Mouse (Mus musculus) hindbrain, embryonic 11.5 days (tissue): ENCODE measurements at regions not wholly inside any gene's neighbourhood (a gene's known extent, or its start where the extent isn't known, plus 50 kb on each side); places are given as distances from the start of the nearest gene placed in this dataset.
"Not testable (repeated sequence)": the region's sequence is repeated elsewhere in the genome, so short reads cannot be mapped to it uniquely, and the experiment has no call there.

Source experiments
- ATAC-seq: fragments of 200-750 bp; cut with Nextera tagmentation; 2 replicates; pipeline ENCODE4 v1.8.0; 2017; ENCODE audit warnings: mild to moderate bottlenecking, moderate TSS enrichment, moderate library complexity; ENCODE audit not compliant: low FRiP score
- DNase-seq: peaks from one replicate; pipeline ENCODE4 v3.0.0-alpha.2; 2015; ENCODE audit warnings: low spot score
- H3K27ac ChIP-seq: fragments of 300-500 bp; sonication (generic); 2 replicates; pipeline ENCODE4 v1.5.1; 2014; ENCODE audit warnings: mild to moderate bottlenecking, low read depth, low read length
- H3K27me3 ChIP-seq: fragments of 300-500 bp; sonication (generic); 2 replicates; pipeline ENCODE4 v1.6.1; 2014; ENCODE audit warnings: mild to moderate bottlenecking, low read length, moderate library complexity, mixed read lengths; ENCODE audit not compliant: control insufficient read depth, insufficient read depth
- H3K36me3 ChIP-seq: fragments of 300-500 bp; sonication (generic); 2 replicates; pipeline ENCODE4 v1.6.1; 2014; ENCODE audit warnings: mild to moderate bottlenecking, low read length, moderate library complexity, mixed read lengths; ENCODE audit not compliant: control insufficient read depth, insufficient read depth
- H3K4me1 ChIP-seq: fragments of 300-500 bp; sonication (generic); replicated peaks from 2 replicates; pipeline ENCODE4 v1.6.1; 2014; ENCODE audit warnings: low read length, mixed read lengths; ENCODE audit not compliant: control insufficient read depth, insufficient read depth
- H3K4me2 ChIP-seq: fragments of 300-500 bp; sonication (generic); replicated peaks from 2 replicates; pipeline ENCODE4 v1.6.1; 2014; ENCODE audit warnings: mild to moderate bottlenecking, low read depth, low read length
- H3K4me3 ChIP-seq: fragments of 300-500 bp; sonication (generic); 2 replicates; pipeline ENCODE4 v1.5.1; 2014; ENCODE audit warnings: low read depth, low read length
- H3K9ac ChIP-seq: fragments of 300-500 bp; sonication (generic); 2 replicates; pipeline ENCODE4 v1.6.1; 2014; ENCODE audit warnings: low read depth, low read length
- H3K9me3 ChIP-seq: fragments of 300-500 bp; sonication (generic); 2 replicates; pipeline ENCODE4 v1.6.1; 2016; ENCODE audit warnings: low read length; ENCODE audit not compliant: control insufficient read depth
- WGBS: fragments of 180-500 bp; shearing (Covaris S2); extraction: QIAGEN DNeasy Blood & Tissue Kit; methylation state at CpG from one replicate; pipeline ENCODE4 v1.1.7; 2014; 5-methylcytosine and 5-hydroxymethylcytosine counted together

- no peaks in the 10 kb centered on the region for H3K36me3 ChIP-seq
- H3K27me3 ChIP-seq = no peaks in the 10 kb centered on the region
- ATAC-seq (no peak), DNase-seq (no peak)
- WGBS = 46% methylated on average over 2 of the region's 2 CpGs
- no peak overlapping the region for H3K4me2 ChIP-seq
- no peak overlapping the region for H3K4me3 ChIP-seq
- no peaks in the 10 kb centered on the region for H3K4me1 ChIP-seq
- H3K27ac ChIP-seq = no peak overlapping the region
- no peak overlapping the region for H3K9ac ChIP-seq
- no peaks in the 10 kb centered on the region for H3K9me3 ChIP-seq
These were observed 273.8 kb upstream of the Pfkp start for GRCm38 (mm10) chr13:6922357-6922721.

- Histone ChIP-seq H3K9ac (no peak overlapping the region), H3K4me3 (no peak overlapping the region), H3K36me3 (no peaks in the 10 kb centered on the region), H3K27ac (no peak overlapping the region), H3K4me1 (no peaks in the 10 kb centered on the region), H3K9me3 (no peaks in the 10 kb centered on the region), H3K27me3 (no peaks in the 10 kb centered on the region), H3K4me2 (no peak overlapping the region)
- WGBS = 60% methylated on average over 6 of the region's 6 CpGs
- DNase-seq (no peak), ATAC-seq (no peak)
These were observed 273.2 kb upstream of the Pfkp start for GRCm38 (mm10) chr13:6921691-6922356.

- no peak overlapping the region for H3K9ac ChIP-seq
- ATAC-seq (no peak), DNase-seq (no peak)
- H3K27me3 ChIP-seq = no peaks in the 10 kb centered on the region
- no peak overlapping the region for H3K4me3 ChIP-seq
- no peak overlapping the region for H3K27ac ChIP-seq
- no peak overlapping the region for H3K4me2 ChIP-seq
- no peaks in the 10 kb centered on the region for H3K36me3 ChIP-seq
- H3K4me1 ChIP-seq = no peaks in the 10 kb centered on the region
- H3K9me3 ChIP-seq = no peaks in the 10 kb centered on the region
These were observed 257.4 kb upstream of the Pfkp start for GRCm38 (mm10) chr13:6906000-6906399.

- no peak overlapping the region for H3K4me3 ChIP-seq
- H3K9ac ChIP-seq = no peak overlapping the region
- no peaks in the 10 kb centered on the region for H3K36me3 ChIP-seq
- no peak for DNase-seq
- no peaks in the 10 kb centered on the region for H3K27me3 ChIP-seq
- H3K4me2 ChIP-seq = no peak overlapping the region
- H3K27ac ChIP-seq = no peak overlapping the region
- no peaks in the 10 kb centered on the region for H3K4me1 ChIP-seq
- WGBS = 69% methylated on average over 2 of the region's 2 CpGs
- no peak for ATAC-seq
- H3K9me3 ChIP-seq = no peaks in the 10 kb centered on the region
These were observed 253.1 kb upstream of the Pfkp start for GRCm38 (mm10) chr13:6901682-6902081.

GRCm38 (mm10) chr13:6897666-6898065, 249.1 kb upstream of the Pfkp start:
- DNase-seq = no peak
- no peak overlapping the region for H3K4me3 ChIP-seq
- ATAC-seq = 0 out of 2 replicates have a peak, but pooled peaks have one; percentile 30
- H3K27ac ChIP-seq = no peak overlapping the region
- no peaks in the 10 kb centered on the region for H3K36me3 ChIP-seq
- no peaks in the 10 kb centered on the region for H3K27me3 ChIP-seq
- WGBS = 88% methylated on average over 1 of the region's 1 CpGs
- no peaks in the 10 kb centered on the region for H3K9me3 ChIP-seq
- no peak overlapping the region for H3K4me2 ChIP-seq
- H3K4me1 ChIP-seq = no peaks in the 10 kb centered on the region
- no peak overlapping the region for H3K9ac ChIP-seq

- Histone ChIP-seq H3K4me1 (no peaks in the 10 kb centered on the region), H3K27ac (no peak overlapping the region), H3K36me3 (no peaks in the 10 kb centered on the region), H3K27me3 (no peaks in the 10 kb centered on the region), H3K9ac (no peak overlapping the region), H3K4me2 (no peak overlapping the region), H3K9me3 (no peaks in the 10 kb centered on the region), H3K4me3 (no peak overlapping the region)
- DNase-seq = peak; percentile 12
- WGBS = 20% methylated on average over 5 of the region's 5 CpGs
- ATAC-seq = no peak
These were observed 243.0 kb upstream of the Pfkp start for GRCm38 (mm10) chr13:6891458-6892076.

GRCm38 (mm10) chr13:6889446-6889845, 240.9 kb upstream of the Pfkp start:
- not testable (repeated sequence) for H3K4me3 ChIP-seq, H3K36me3 ChIP-seq, H3K4me2 ChIP-seq, ATAC-seq, H3K27me3 ChIP-seq, H3K9ac ChIP-seq, DNase-seq, H3K9me3 ChIP-seq, H3K27ac ChIP-seq, H3K4me1 ChIP-seq
- 92% methylated on average over 9 of the region's 9 CpGs for WGBS

GRCm38 (mm10) chr13:6888381-6888780, 239.8 kb upstream of the Pfkp start:
- no peaks in the 10 kb centered on the region for H3K36me3 ChIP-seq
- 94% methylated on average over 1 of the region's 1 CpGs for WGBS

More at GRCm38 (mm10) chr13:6888381-6888780, 239.8 kb upstream of the Pfkp start:
- H3K27me3 ChIP-seq = no peaks in the 10 kb centered on the region
- no peak overlapping the region for H3K9ac ChIP-seq
- no peak for ATAC-seq
- H3K4me3 ChIP-seq = no peak overlapping the region
- H3K27ac ChIP-seq = no peak overlapping the region
- H3K4me1 ChIP-seq = no peaks in the 10 kb centered on the region
- H3K9me3 ChIP-seq = no peaks in the 10 kb centered on the region
- H3K4me2 ChIP-seq = no peak overlapping the region
- DNase-seq = no peak
